Mouse (Mus musculus) T-helper 2 cell (primary cell): ENCODE data around the gene Slc38a8.

Experiments
- in situ Hi-C: fragments of 300-600 bp; cut with MboI, MseI; formaldehyde crosslinking; loops from one replicate; pipeline ENCODE4 v1.15.1; 2025; ENCODE audit warnings: high pct_unique_total_duplicates

The Slc38a8 gene

DNA sequence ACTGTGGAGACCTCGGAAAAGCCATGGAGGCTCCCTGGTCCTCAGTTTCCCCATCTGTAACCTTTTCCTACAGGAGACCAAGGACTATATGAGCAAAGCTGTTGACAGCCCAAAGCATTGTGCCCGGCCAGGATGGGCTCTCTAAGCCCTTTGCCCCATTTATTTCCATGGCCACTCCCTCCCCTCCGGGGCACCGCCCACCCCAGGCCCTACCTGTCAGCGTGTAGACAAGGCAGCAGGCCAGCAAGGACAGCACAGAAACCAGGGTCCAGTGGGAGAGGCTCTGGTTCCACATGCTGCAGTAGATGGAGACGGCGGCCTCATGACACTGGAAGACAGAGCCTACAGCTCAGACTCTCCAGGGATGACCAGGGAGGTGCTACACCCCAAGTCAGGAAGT is 14.4 kb downstream of the Slc38a8 start:
- in situ Hi-C loops = loop anchor here (10.0 kb wide), 1 partner anchor 792 kb away; no protein-coding TSS in a partner anchor

DNA sequence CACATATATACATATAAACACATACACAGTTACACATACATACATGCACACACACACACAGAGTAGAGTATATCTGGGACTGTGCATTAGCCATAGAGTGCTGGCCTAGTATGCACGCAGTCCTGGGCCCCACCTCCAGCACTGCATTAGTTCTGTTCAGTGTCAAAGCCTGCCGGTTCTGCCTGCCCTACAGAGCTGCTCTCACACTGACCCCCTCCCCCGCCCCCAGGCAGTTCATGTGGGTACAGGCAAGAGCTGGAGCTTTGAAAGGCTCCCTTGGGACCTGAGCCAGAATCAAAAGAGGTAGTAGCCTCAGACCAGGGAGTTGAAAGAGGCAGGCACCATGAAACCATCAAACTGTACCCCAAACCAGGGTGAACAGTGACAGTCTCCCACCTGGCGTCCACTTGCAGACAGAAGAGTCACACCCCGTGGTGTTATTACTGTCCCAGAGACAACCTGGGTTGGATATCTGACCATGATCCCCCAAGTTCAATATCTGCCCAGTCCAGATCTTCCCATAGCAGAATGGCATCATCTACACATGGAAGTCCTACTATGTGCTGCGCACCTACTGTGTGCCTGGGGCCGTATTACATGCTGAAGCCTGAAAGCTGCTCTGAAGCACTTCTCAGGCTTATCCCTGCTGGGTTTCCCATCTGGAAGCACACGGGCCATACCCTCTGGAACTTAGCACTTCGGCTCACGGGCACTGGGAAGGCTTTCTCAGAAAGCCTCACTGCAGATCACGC is 17.2 kb downstream of the Slc38a8 start:
- in situ Hi-C loops = loop anchor here (10.0 kb wide), 1 partner anchor 790 kb away; no protein-coding TSS in a partner anchor

DNA sequence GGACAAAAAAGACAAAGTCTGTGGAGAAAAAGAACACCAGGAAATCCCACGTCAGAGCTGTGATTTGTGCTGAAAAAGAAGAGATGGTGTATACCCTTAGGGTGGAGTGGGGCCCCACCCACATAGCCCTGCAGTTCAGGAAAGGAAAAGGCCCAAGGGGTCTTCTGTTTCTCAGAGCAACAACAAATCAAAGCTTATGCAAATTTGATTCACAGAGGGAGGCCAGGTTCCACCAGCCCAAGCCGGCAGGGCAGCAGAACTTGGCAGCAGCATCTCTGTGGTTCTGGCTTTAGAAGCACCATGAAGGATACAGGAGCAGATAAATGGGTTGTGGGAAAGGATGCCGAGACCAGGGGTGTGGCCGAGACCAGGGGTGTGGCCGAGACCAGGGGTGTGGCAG is 22.8 kb downstream of the Slc38a8 start:
- in situ Hi-C loops = no loop called here

DNA sequence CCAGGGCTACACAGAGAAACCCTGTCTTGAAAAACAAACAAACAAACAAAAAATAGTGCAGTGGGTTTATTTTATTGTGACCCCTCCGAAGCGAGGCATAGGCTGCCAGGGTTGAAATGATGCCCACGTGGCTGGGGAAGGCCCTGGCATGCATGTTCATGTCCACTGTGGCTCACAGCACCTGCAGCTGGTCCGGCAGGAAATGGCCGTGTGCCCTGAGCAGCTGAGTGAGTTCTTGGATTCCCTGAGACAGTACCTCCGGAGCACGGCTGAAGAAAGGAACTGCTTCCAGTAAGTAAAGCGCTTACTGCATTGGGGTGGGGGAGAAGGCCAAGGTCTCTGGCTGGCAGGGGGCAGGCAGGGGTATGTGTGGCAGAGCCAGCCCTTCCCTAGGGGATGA is 33.4 kb downstream of the Slc38a8 start:
- in situ Hi-C loops = no loop called here

DNA sequence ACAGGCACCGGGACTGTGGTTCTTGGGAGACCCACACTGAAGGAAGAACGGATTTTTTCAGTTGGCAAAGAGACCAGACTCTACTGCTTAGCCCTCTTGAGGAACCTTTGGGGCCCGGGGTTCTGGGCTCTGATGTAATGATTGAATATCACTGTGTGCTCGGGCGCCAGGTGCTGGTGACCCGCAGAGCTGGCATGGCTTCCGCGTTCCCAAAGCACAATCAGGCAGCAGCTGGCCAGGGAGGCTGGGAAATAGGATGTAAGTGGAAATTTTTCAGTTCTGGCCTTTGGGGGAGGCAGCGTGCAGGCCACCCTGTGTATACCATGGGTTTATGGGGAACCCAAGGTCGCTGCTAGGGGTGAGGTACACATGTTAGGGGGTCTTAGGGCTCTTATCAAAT is 34.7 kb downstream of the Slc38a8 start:
- in situ Hi-C loops = no loop called here

DNA sequence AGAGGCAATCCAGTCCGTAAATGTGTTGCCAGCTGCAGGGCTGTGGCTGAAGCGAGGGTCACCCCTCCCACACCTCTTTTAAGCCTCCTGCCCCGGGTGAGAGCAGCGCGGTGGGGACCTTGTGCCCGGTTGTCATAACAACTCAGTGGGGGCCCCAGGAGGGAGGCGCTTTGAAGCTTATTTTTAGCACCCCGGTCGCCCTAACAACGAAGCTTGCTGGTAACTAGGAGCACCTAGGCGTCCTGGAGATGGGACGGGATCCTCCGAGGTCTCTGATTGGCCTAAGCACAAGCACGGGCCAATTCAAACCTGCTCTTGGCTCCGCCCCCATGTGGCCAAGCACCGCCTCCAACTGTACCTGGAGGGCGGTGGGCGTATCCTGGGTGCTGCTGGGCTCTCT is 35.4 kb downstream of the Slc38a8 start:
- in situ Hi-C loops = no loop called here

DNA sequence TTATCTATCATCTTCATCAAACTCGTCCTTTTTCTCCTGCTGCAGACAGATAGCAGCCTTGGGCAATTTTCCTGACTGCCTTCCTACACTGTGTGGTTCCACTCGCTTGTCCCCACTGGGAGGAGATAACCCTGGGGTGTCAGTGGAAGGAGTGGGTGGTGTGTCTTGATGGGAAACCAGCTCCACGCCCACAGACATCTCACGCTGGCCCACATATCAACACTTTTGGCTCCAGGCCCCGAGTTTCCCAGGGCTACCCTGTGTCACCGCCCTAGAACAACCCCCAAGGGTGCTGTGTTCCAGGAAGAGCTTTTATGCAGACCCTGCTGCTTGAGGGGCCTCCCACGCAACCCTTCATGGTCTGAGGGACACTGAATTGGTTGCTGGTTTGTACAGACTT is 37.8 kb downstream of the Slc38a8 start:
- in situ Hi-C loops = no loop called here

DNA sequence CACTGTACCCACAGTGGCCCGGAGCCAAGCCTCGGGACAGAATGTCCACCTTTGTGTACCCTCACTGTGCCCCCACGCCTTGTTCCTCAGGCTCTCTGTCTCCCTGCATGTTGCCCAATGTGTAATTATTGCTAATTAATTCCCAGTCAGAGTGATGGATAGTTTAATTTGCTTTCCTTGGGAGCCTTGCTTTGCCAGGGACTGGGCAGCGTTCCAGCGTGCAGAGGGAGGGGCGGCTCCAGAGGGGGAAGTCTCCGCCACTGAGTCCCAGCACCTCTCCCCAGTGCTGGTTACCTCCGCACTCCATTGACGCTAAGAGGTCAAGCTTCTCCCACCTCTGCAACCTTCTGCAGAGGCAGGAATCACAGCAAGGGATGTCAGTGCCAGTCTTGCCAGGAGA is 40.1 kb downstream of the Slc38a8 start:
- in situ Hi-C loops = no loop called here

DNA sequence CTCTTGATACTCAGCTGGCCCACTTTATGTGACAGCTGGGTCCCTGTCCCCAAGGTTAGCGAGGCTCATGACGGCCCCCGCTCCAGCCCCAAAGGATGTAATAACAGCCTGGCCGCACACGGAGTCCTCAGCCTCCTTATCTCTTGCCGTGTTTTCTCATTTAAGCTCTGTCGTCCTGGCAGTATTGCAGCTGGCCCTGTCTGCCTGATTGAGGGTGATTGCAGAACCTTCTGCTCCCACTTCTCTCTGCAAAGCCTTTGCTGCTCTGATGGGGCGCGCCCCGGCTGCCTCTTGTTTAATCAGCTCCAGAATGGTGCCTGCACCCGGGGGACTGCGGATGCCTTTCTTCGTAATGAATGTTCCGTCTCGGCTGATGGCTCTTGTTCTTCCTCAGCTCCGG is 41.8 kb downstream of the Slc38a8 start:
- in situ Hi-C loops = no loop called here

DNA sequence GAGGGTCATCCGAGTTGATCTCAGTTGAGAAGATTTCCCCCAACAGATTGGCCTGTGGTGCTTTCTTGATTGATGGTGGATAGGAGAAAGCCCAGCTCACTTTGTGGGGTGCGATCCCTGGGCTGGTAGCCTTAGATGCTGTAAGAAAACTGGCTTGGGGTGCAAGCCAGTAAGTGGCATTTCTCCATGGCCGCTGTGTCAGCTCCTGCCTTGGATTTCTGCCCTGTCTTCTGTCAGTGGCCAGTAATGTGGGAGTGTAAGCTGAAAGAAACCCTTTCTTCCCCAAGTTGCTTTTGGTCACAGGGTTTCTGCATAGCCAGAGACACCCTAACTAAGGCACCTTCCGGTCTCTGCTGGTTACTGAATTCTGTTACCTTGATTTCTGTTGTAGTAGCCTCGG is 45.5 kb downstream of the Slc38a8 start:
- in situ Hi-C loops = no loop called here

DNA sequence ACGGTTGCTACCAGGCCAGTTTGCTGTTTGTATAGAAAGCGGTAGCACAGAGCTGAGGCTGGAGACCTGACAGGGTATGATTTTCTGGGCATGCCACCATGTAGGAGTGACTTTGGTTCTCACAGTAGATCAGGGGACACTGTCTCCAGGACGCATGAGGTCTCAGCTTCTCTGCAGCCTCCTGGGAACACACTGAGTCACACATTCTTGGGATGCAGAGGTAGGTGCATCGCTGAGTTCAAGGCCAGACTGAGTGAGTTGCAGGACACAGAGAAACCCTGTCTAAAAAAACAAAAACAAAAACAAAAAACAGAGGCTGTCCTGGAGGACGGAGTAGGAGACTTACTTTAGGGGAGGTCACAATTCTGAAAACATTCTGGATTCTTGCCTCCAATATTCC is 48.6 kb downstream of the Slc38a8 start:
- in situ Hi-C loops = loop anchor here (5.0 kb wide), 1 partner anchor 214 kb away; the partner anchor contains the start of gene Wfdc1

DNA sequence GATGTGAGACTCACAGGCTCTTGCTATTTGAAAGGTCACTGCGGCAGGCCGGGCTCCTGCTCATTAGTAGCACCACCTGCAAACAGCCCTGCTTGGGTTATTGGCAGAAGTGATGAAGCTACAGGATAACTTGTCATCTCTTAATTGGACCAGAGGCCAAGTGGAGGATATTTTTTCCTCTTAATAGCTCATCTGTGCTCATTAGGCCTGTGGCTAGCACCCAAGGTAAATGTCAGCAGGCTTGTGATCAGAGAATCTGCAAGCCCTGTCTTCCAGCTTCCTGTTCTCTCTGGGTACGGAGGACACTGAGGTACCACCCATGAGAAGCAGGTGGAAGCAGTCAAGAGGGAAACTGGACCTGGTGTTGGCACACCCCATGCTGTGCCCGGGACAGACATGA is 50.4 kb downstream of the Slc38a8 start:
- in situ Hi-C loops = loop anchor here (5.0 kb wide), 1 partner anchor 216 kb away; the partner anchor contains the start of gene Wfdc1

DNA sequence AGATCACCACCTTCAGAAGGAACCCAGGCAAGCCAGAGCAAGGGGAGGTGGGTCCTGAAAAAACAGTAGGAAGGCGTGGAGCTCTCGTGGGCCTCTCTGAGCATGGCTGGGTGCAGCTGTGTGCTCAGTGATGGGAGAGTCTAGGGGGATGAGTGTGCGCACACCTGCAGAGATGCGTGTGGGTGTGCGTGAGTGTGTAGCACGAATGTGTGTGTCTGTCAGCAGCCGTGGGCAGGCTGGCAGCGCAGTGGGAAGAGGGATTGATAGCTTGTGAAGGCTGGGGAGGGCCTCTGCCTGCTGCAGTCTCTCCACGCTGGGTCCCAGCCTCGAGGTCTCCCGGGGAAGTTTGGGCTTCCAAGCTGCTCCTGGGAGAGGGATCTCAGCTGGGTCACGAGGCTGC is 51.9 kb downstream of the Slc38a8 start:
- in situ Hi-C loops = loop anchor here (5.0 kb wide), 1 partner anchor 218 kb away; the partner anchor contains the start of gene Wfdc1

DNA sequence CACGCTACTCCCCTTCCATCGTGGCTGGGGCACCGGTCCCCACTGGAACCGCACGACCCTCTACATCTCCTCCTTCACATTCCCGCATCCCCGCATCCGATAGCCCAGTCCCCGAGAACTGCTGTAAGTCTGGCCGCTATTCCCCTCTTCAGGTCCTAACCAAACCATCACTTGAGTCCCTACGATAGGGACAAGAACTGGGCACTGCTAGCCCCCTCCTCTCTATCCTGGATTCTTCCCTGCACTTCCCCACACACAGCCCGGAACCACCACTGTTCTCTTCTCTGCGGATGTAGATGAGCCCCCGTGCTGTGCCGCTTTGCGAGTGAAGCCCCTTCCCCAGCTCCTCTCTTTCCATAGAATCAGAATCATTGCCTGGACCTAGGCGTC is 53.7 kb downstream of the Slc38a8 start:
- in situ Hi-C loops = no loop called here

DNA sequence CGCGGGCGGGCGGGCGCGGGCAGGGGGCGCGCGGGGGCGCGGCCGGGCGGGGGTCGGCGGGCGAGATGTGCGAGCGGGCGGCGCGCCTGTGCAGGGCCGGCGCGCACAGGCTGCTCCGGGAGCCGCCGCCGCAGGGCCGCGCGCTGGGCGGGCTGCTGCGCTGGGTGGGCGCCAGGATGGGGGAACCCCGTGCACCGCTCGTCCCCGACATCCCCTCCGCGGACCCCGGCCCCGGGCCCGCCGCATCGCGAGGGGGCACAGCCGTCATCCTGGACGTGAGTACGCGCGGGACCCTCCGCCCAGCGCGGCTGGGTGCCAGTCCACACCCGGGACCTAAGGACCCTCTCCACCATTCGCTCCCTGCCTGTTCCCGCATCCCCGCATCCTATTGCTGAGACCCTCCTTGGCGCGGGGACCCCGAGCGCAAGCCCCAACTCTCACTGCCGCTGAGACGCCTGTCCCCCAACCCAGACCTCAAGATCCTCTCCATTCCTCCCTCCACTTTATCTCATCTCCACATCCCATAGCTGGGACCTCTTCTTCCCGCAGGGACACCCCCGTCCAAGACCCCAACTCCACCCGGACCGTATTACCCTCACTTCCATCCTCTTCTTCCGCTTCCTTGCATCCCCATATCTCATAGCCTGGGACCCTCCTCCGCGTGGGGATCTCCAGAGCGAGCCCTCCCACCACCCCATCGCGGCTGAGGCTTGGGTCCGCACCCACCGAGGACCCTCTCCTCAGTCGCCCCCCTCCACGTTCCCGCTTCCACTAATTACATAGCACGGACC is 54.3 kb downstream of the Slc38a8 start:
- in situ Hi-C loops = no loop called here

DNA sequence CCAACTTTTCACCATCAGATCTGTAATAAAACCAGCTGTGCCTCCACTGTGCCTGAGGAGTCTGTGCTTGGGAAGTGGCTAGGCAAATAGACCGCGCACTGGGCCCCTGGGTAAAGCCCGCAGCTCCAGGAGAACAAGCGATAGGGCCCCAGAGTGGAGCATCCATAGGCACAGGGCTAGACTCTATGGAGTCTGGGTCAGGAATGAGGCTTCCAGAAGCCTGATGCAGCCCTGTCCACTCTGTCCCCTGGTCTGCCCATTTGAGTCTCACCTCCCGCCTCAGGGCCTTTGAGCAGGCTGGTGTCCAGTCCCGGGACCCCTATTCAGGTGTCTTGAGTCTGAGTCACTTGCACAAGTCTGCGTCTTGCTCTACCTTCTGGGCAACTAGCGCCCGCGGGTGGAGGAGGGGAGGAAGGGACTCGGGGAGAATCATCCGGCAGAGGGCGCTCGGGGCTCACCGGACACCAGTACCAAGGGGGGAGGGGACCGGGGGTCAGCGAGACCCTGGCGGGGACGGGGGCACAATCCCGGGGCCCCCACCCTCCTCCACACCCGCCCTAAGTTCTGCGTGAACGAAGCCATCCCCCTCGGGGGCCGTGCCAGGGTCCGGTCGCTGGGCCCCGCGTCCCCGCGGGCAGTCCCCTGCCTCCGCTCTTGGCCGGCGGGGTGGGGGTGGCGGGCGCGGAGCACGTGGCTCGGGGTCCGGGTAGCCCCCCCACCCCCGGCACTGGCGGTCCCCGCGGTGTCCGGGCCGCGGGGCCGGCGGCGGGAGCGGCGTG is 55.1 kb downstream of the Slc38a8 start, which contains the start of gene Necab2:
Necab2 (plus strand) TSS at position 509 of the 779 bp plus-strand sequence.
- in situ Hi-C loops = no loop called here

DNA sequence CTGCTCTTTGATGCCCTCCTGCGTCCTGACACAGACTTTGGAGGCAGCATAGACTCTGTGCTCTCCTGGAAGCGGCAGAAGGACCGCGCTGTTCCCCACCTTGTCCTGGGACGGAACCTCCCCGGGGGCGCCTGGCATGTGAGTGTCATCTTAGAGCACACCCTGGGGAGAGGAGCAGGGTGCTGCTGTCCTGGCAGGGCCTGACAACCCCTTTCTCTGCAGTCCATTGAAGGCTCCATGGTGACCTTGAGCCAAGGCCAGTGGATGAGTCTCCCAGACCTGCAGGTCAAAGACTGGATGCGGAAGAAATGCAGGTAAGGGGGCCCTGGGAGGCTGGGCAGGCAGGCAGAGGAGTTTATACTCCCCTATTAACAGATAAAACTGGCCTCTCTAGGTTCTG is 58.5 kb downstream of the Slc38a8 start:
- in situ Hi-C loops = no loop called here

DNA sequence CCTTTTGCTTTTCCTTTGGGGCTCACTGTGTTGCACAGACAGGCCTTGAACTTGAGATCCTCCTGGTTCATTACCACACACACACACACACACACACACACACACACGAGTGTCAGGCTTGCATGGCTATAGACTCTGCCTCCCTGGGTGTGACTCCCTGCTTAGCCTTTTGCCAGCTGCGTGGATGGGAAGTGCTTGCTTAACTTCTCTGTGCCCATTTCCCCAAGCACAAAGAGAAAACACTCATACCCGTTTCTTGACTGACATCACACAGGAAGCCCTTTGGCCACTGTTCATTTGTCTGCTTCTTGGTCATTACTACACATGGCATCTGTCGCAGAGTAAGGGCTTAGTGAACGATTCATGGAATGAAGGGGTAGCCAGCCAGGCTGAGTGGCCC is 59.5 kb downstream of the Slc38a8 start:
- in situ Hi-C loops = no loop called here

DNA sequence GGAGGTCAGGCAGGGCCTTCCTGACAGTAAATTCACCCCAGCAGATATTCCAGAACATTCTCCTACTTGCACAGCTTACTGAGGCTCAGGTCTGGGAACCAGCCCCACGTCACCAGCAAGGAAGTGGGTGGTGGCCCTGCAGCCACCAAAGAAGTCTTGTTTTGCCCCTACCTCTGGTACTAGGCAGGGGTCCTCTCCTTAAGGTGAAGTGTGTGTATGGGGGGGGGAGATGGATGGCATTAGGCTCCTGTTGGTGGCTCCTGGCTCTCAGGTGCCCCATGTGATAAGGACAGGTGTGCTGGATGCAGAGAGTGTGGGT is 60.6 kb downstream of the Slc38a8 start:
- in situ Hi-C loops = no loop called here

DNA sequence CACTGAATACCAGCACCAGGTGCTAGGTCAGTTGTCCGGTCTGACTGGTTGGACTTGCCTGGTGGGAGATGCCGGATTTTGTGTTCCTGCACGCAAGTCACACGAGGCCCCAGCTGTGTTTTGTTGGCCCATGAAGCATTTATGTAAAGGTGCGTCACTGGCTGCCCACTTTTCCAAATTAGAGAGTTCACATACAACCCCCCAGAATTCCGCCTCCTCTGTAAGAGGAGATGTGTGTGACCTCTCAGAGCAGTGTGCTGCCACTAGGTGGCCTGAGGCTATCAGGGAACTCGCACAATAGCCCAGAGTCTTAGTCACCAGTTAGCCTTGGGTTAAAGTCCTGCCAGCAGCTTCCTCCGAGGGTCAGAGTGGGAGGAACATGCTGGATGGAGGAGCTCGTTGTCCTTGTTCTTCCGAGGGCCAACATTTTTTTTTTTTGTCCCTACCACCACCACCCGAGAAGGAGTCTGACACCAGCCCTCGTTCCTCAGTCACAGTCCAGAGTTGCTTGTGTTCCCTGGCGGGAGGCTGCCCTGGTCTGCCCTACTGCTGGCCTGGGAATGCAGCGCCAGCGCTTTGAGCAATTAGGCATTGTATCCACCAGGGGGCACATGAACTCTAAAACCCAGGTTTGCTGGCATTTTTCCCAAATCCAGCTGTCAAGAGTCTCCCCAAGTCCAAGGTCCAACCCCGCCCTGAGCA is 61.1 kb downstream of the Slc38a8 start:
- in situ Hi-C loops = no loop called here

DNA sequence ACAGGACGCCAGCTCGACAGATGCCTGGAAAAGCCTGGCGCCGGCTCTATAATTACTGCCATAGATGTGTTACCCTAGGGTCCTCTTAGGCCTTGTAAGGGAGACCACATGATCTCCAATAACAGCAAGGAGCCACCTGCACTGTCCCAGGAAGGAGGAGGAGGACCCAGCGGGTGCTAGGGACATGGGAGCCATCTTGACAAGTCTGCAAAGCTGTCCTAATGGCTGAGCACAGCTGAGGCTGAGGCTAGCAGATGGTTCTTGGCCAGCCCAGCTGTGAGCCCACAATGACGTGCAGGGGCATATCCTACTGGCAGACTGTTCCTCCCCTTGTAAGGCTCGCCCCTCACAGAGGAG is 61.6 kb downstream of the Slc38a8 start:
- in situ Hi-C loops = loop anchor here (10.0 kb wide), 1 partner anchor 175 kb away; the partner anchor contains the start of gene Adad2
